Mouse (Mus musculus): ENCODE measurements around the gene Rab30. TPM values are rescaled to one million over a fixed set of nuclear protein-coding genes. Genes with fewer than 3 reads are reported as not detected.
"Not testable (repeated sequence)": the region's sequence is repeated elsewhere in the genome, so short reads cannot be mapped to it uniquely, and the experiment has no call there.

Gene Rab30
- polyA plus RNA-seq, 1 experiment from 2014 or later: 7.6 TPM

- H3K4me1 ChIP-seq (ENCODE audit: control insufficient read depth, insufficient read depth, low read length): peaks cover 10% of the 10 kb centered on the region
- WGBS: 48% methylated on average over 9 of the region's 9 CpGs
- ATAC-seq (replicated peaks; ENCODE audit: extremely low read depth, insufficient read depth, low FRiP score): peak; percentile 69; the same call in 1 of the 2 replicates
Observed at GRCm38 (mm10) chr7:92765426-92765825, 24.0 kb downstream of the Rab30 start.

GRCm38 (mm10) chr7:92766096-92767090 is 25.0 kb downstream of the Rab30 start:
- Histone ChIP-seq H3K4me2 (ENCODE audit: low read depth, low read length) (no peak overlapping the region), H3K4me1 (ENCODE audit: control insufficient read depth, insufficient read depth, low read length) (peaks cover 10% of the 10 kb centered on the region), H3K27me3 (ENCODE audit: control insufficient read depth, insufficient read depth, low read length) (no peaks in the 10 kb centered on the region), H3K27ac (ENCODE audit: low read length) (no peak overlapping the region), H3K4me3 (ENCODE audit: low read length) (no peak overlapping the region), H3K9ac (ENCODE audit: low read length) (no peak overlapping the region), H3K9me3 (replicated peaks; ENCODE audit: control insufficient read depth, low read length) (no peaks in the 10 kb centered on the region), H3K36me3 (ENCODE audit: control insufficient read depth, insufficient read depth) (no peaks in the 10 kb centered on the region)
- no peak for ATAC-seq (replicated peaks; ENCODE audit: extremely low read depth, insufficient read depth, low FRiP score)
- WGBS: 68% methylated on average over 9 of the region's 9 CpGs

More at GRCm38 (mm10) chr7:92765426-92765825, 24.0 kb downstream of the Rab30 start:
- H3K4me2 ChIP-seq (ENCODE audit: low read depth, low read length): no peak overlapping the region
- H3K9me3 ChIP-seq (replicated peaks; ENCODE audit: control insufficient read depth, low read length): no peaks in the 10 kb centered on the region
- no peaks in the 10 kb centered on the region for H3K36me3 ChIP-seq (ENCODE audit: control insufficient read depth, insufficient read depth)
- H3K9ac ChIP-seq (ENCODE audit: low read length): no peak overlapping the region
- no peaks in the 10 kb centered on the region for H3K27me3 ChIP-seq (ENCODE audit: control insufficient read depth, insufficient read depth, low read length)
- H3K27ac ChIP-seq (ENCODE audit: low read length): no peak overlapping the region
- no peak overlapping the region for H3K4me3 ChIP-seq (ENCODE audit: low read length)

GRCm38 (mm10) chr7:92768116-92768515 is 26.7 kb downstream of the Rab30 start:
- H3K27ac ChIP-seq (ENCODE audit: low read length); H3K4me2 ChIP-seq (ENCODE audit: low read depth, low read length); H3K36me3 ChIP-seq (ENCODE audit: control insufficient read depth, insufficient read depth); H3K4me3 ChIP-seq (ENCODE audit: low read length); H3K27me3 ChIP-seq (ENCODE audit: control insufficient read depth, insufficient read depth, low read length); H3K9ac ChIP-seq (ENCODE audit: low read length); H3K4me1 ChIP-seq (ENCODE audit: control insufficient read depth, insufficient read depth, low read length); H3K9me3 ChIP-seq (replicated peaks; ENCODE audit: control insufficient read depth, low read length); ATAC-seq (replicated peaks; ENCODE audit: extremely low read depth, insufficient read depth, low FRiP score): not testable (repeated sequence)
- 92% methylated on average over 12 of the region's 12 CpGs for WGBS

GRCm38 (mm10) chr7:92768859-92769258 is 27.5 kb downstream of the Rab30 start:
- ATAC-seq (replicated peaks; ENCODE audit: extremely low read depth, insufficient read depth, low FRiP score): no peak
- H3K9ac ChIP-seq (ENCODE audit: low read length): no peak overlapping the region
- H3K36me3 ChIP-seq (ENCODE audit: control insufficient read depth, insufficient read depth): no peaks in the 10 kb centered on the region
- no peaks in the 10 kb centered on the region for H3K9me3 ChIP-seq (replicated peaks; ENCODE audit: control insufficient read depth, low read length)
- H3K4me2 ChIP-seq (ENCODE audit: low read depth, low read length): no peak overlapping the region
- 49% methylated on average over 7 of the region's 7 CpGs for WGBS
- peaks cover 10% of the 10 kb centered on the region for H3K4me1 ChIP-seq (ENCODE audit: control insufficient read depth, insufficient read depth, low read length)
- no peak overlapping the region for H3K27ac ChIP-seq (ENCODE audit: low read length)
- H3K27me3 ChIP-seq (ENCODE audit: control insufficient read depth, insufficient read depth, low read length): no peaks in the 10 kb centered on the region
- no peak overlapping the region for H3K4me3 ChIP-seq (ENCODE audit: low read length)

GRCm38 (mm10) chr7:92773006-92773405 is 31.6 kb downstream of the Rab30 start:
- Histone ChIP-seq H3K36me3 (ENCODE audit: control insufficient read depth, insufficient read depth) (no peaks in the 10 kb centered on the region), H3K4me2 (ENCODE audit: low read depth, low read length) (no peak overlapping the region), H3K27ac (ENCODE audit: low read length) (no peak overlapping the region), H3K27me3 (ENCODE audit: control insufficient read depth, insufficient read depth, low read length) (no peaks in the 10 kb centered on the region), H3K9ac (ENCODE audit: low read length) (no peak overlapping the region), H3K4me3 (ENCODE audit: low read length) (no peak overlapping the region), H3K9me3 (replicated peaks; ENCODE audit: control insufficient read depth, low read length) (no peaks in the 10 kb centered on the region), H3K4me1 (ENCODE audit: control insufficient read depth, insufficient read depth, low read length) (peaks cover 6% of the 10 kb centered on the region; the same call in 1 of the 2 replicates)
- ATAC-seq (replicated peaks; ENCODE audit: extremely low read depth, insufficient read depth, low FRiP score): no peak
- 83% methylated on average over 3 of the region's 3 CpGs for WGBS

- Histone ChIP-seq H3K4me2 (ENCODE audit: low read depth, low read length) (no peak overlapping the region), H3K4me3 (ENCODE audit: low read length) (no peak overlapping the region), H3K36me3 (ENCODE audit: control insufficient read depth, insufficient read depth) (no peaks in the 10 kb centered on the region), H3K9me3 (replicated peaks; ENCODE audit: control insufficient read depth, low read length) (no peaks in the 10 kb centered on the region), H3K9ac (ENCODE audit: low read length) (no peak overlapping the region), H3K27me3 (ENCODE audit: control insufficient read depth, insufficient read depth, low read length) (no peaks in the 10 kb centered on the region), H3K4me1 (ENCODE audit: control insufficient read depth, insufficient read depth, low read length) (peaks cover 4% of the 10 kb centered on the region; the same call in 1 of the 2 replicates), H3K27ac (ENCODE audit: low read length) (no peak overlapping the region)
- ATAC-seq (replicated peaks; ENCODE audit: extremely low read depth, insufficient read depth, low FRiP score): no peak
- WGBS: 88% methylated on average over 3 of the region's 3 CpGs
Observed at GRCm38 (mm10) chr7:92773596-92773995, 32.2 kb downstream of the Rab30 start.

- 77% methylated on average over 5 of the region's 5 CpGs for WGBS
- H3K36me3 ChIP-seq (ENCODE audit: control insufficient read depth, insufficient read depth): no peaks in the 10 kb centered on the region
- H3K4me3 ChIP-seq (ENCODE audit: low read length): no peak overlapping the region
- H3K27ac ChIP-seq (ENCODE audit: low read length): no peak overlapping the region
- ATAC-seq (replicated peaks; ENCODE audit: extremely low read depth, insufficient read depth, low FRiP score): no peak
- H3K4me1 ChIP-seq (ENCODE audit: control insufficient read depth, insufficient read depth, low read length): peaks cover 3% of the 10 kb centered on the region; the same call in 1 of the 2 replicates
- no peaks in the 10 kb centered on the region for H3K27me3 ChIP-seq (ENCODE audit: control insufficient read depth, insufficient read depth, low read length)
- no peaks in the 10 kb centered on the region for H3K9me3 ChIP-seq (replicated peaks; ENCODE audit: control insufficient read depth, low read length)
- H3K9ac ChIP-seq (ENCODE audit: low read length): no peak overlapping the region
- no peak overlapping the region for H3K4me2 ChIP-seq (ENCODE audit: low read depth, low read length)
Observed at GRCm38 (mm10) chr7:92774741-92775140, 33.3 kb downstream of the Rab30 start.

- Histone ChIP-seq H3K4me2 (ENCODE audit: low read depth, low read length) (no peak overlapping the region), H3K27me3 (ENCODE audit: control insufficient read depth, insufficient read depth, low read length) (no peaks in the 10 kb centered on the region), H3K9ac (ENCODE audit: low read length) (no peak overlapping the region), H3K4me3 (ENCODE audit: low read length) (no peak overlapping the region), H3K27ac (ENCODE audit: low read length) (no peak overlapping the region), H3K9me3 (replicated peaks; ENCODE audit: control insufficient read depth, low read length) (no peaks in the 10 kb centered on the region), H3K4me1 (ENCODE audit: control insufficient read depth, insufficient read depth, low read length) (peaks cover 3% of the 10 kb centered on the region; the same call in 1 of the 2 replicates), H3K36me3 (ENCODE audit: control insufficient read depth, insufficient read depth) (no peaks in the 10 kb centered on the region)
- 54% methylated on average over 2 of the region's 2 CpGs for WGBS
- no peak for ATAC-seq (replicated peaks; ENCODE audit: extremely low read depth, insufficient read depth, low FRiP score)
Observed at GRCm38 (mm10) chr7:92775703-92776102, 34.3 kb downstream of the Rab30 start.

GRCm38 (mm10) chr7:92776647-92777046 is 35.2 kb downstream of the Rab30 start:
- H3K4me1 ChIP-seq (ENCODE audit: control insufficient read depth, insufficient read depth, low read length): peaks cover 3% of the 10 kb centered on the region; the same call in 1 of the 2 replicates
- H3K36me3 ChIP-seq (ENCODE audit: control insufficient read depth, insufficient read depth): no peaks in the 10 kb centered on the region
- H3K9ac ChIP-seq (ENCODE audit: low read length): no peak overlapping the region
- WGBS: 45% methylated on average over 4 of the region's 4 CpGs
- ATAC-seq (replicated peaks; ENCODE audit: extremely low read depth, insufficient read depth, low FRiP score): no peak
- no peaks in the 10 kb centered on the region for H3K27me3 ChIP-seq (ENCODE audit: control insufficient read depth, insufficient read depth, low read length)
- H3K27ac ChIP-seq (ENCODE audit: low read length): peak overlapping the region; percentile 40
- H3K4me2 ChIP-seq (ENCODE audit: low read depth, low read length): peak overlapping the region; percentile 64
- H3K4me3 ChIP-seq (ENCODE audit: low read length): no peak overlapping the region
- no peaks in the 10 kb centered on the region for H3K9me3 ChIP-seq (replicated peaks; ENCODE audit: control insufficient read depth, low read length)

All from heart, embryonic 16.5 days (tissue).